Mouse (Mus musculus) MEL (cell line): ENCODE results near the gene Gmpr.

Experiments
- CTCF ChIP-seq, 3 experiments: IDR thresholded peaks in 2 of 3; conservative IDR thresholded peaks in 1 of 3; 2 replicates each; pipeline ENCODE4 v1.5.1; 2011 to 2012; ENCODE audit warnings: low read length in 3 of 3, low read depth in 2 of 3, mild to moderate bottlenecking in 2 of 3, improper control_type of control experiment in 1 of 3, inconsistent platforms in 1 of 3, mixed read lengths in 1 of 3, moderate library complexity in 1 of 3; ENCODE audit not compliant: control insufficient read depth in 1 of 3, insufficient read depth in 1 of 3, poor library complexity in 1 of 3, severe bottlenecking in 1 of 3
- EP300 ChIP-seq, 2 experiments: IDR thresholded peaks; 2 replicates each; pipeline ENCODE4 v1.6.1; 2011; ENCODE audit warnings: improper control_type of control experiment in 2 of 2, low read length in 2 of 2, low read depth in 1 of 2, mild to moderate bottlenecking in 1 of 2
- GATA1 ChIP-seq: IDR thresholded peaks from 2 replicates; pipeline ENCODE4 v1.6.1; 2011; ENCODE audit warnings: low read depth, low read length, improper control_type of control experiment
- MAX ChIP-seq: IDR thresholded peaks from 2 replicates; pipeline ENCODE4 v1.6.1; 2011; ENCODE audit warnings: low read length, improper control_type of control experiment
- NRF1 ChIP-seq: IDR thresholded peaks from 2 replicates; pipeline ENCODE4 v1.6.1; 2014; ENCODE audit warnings: low read depth, mild to moderate bottlenecking, inconsistent platforms, low read length, improper control_type of control experiment, moderate library complexity; ENCODE audit not compliant: poor library complexity, insufficient read depth, severe bottlenecking
- SMC3 ChIP-seq: IDR thresholded peaks from 2 replicates; pipeline ENCODE4 v1.6.1; 2011; ENCODE audit warnings: low read depth, low read length, improper control_type of control experiment

- no peak for TF ChIP-seq GATA1
- TF ChIP-seq CTCF (IDR thresholded peaks at IDR 0.05 in 2 of 3, conservative IDR thresholded peaks at IDR 0.05 in 1 of 3; ENCODE audit: control insufficient read depth in 1 of 3, insufficient read depth in 1 of 3, low read depth in 2 of 3, low read length in 3 of 3, poor library complexity in 1 of 3, severe bottlenecking in 1 of 3): no peak
- TF ChIP-seq EP300 (IDR thresholded peaks at IDR 0.05; ENCODE audit: low read depth in 1 of 2, low read length in 2 of 2): no peak
- no peak for TF ChIP-seq NRF1
- TF ChIP-seq MAX: no peak
- TF ChIP-seq SMC3: no peak
Measured at GRCm38 (mm10) chr13:45516501-45517393, 9.5 kb downstream of the Gmpr start.
